Mouse (Mus musculus): Measurements from ENCODE around the gene Tmem181a. TPM values are rescaled to one million over a fixed set of nuclear protein-coding genes. Genes with fewer than 3 reads are reported as not detected.
"Not testable (repeated sequence)": the region's sequence is repeated elsewhere in the genome, so short reads cannot be mapped to it uniquely, and the experiment has no call there.

Tmem181a gene
- polyA plus RNA-seq, 1 experiment from 2014 or later = 28.0 TPM

DNA sequence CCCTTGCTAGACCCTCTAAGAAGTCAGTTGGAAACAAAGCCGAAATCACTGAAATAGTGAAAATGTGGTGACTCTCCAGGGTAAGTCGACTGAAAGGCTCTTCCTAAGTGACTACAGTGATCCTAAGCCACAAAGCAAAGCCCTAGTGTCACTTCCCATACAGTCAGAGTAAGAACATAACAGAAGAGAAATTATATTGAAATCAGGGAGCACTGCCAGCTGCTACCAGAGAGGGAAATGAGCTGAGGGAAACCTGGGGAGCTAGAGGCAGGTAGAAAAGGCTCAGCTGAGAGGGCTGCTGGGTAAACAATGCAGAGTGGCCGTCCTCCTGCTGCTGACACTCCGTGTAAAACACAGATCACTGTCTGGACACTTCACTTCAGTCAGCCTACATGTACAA lies 59.0 kb downstream of the Tmem181a start:
- not testable (repeated sequence) for H3K4me1 ChIP-seq; H3K4me3 ChIP-seq (replicated peaks); H3K27ac ChIP-seq; ATAC-seq (ENCODE audit: low FRiP score); H3K27me3 ChIP-seq; H3K4me2 ChIP-seq; H3K9ac ChIP-seq; H3K36me3 ChIP-seq (replicated peaks); H3K9me3 ChIP-seq
- 62% methylated on average over 4 of the region's 4 CpGs for WGBS

DNA sequence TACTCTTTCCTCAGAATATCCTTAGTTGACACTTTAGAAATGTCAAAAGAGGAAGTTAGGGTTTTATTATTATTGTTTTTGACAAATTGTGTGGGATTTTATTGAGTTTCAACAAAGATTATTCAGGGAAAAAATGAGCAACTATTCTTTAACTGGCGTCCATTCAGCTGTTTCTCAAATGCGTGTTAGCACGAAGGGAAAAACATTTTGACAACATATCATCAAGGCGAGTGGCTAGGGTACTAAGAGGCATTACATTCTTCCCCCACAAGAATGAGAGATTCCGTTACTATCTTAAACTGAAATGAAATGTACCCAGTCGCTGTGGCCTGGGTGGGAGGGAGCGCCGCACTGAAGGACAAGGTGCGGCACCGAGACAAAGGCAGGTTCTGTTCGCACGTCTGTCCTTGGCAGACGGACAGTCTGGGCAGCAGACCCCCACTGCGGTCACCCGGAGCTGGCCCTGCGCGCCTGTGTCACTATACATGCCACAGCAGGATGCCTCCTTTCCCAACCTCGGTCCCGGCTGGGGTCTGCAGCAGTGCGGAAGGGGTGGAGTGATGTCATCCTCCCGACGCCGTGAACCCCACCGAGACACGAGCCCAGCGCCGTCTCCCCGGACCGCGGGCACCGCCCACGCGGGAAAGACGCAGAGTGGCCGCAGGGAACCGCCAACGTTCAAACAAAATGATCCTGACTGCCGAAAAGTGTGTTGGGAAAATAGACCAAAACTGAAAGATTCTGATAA lies 59.9 kb downstream of the Tmem181a start:
- H3K27ac ChIP-seq; H3K27me3 ChIP-seq; H3K36me3 ChIP-seq (replicated peaks); H3K4me1 ChIP-seq; H3K9me3 ChIP-seq: not testable (repeated sequence)
- H3K4me3 ChIP-seq (replicated peaks) = peak overlapping the region; percentile 46
- H3K9ac ChIP-seq = peak overlapping the region; percentile 38; the same call in 1 of the 2 replicates
- WGBS = 4% methylated on average over 38 of the region's 38 CpGs
- H3K4me2 ChIP-seq = peak overlapping the region; percentile 59
- ATAC-seq (ENCODE audit: low FRiP score) = peak; percentile 66

DNA sequence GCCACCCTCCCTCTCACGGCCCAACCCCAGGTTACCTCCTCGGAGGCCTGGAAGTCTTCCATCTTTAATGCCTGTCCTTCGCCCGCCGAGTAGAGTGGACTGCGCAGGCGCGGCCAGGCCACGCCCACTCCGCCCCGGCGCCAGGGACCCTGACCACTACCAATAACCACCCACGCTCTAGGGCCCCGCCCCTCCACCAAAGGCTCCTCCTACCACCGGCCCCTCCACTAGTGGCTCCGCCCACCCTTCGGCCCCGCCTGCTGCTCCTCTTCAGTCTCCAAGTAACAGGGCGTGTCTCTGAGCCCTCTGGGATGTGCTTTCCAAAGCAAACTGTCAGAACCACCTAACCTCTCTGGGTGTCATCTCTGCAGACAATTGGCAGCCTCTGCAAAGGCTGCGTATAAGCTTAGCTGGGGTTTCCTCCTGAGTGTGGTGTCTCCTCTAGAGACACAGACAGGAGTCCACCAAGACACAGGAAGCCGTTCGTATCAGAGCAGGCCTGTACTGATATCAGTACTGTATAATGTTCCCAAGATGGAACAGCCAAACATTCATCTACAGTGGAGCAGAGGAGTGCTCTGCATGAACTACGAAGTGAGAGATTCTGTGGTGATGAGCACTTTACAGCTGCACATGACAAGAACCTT lies 60.8 kb downstream of the Tmem181a start, which contains the start of gene Dynlt1a:
Dynlt1a (minus strand) TSS at position 162 of the 647 bp plus-strand sequence.
- not testable (repeated sequence) for H3K36me3 ChIP-seq (replicated peaks); H3K9me3 ChIP-seq; H3K27me3 ChIP-seq; H3K4me1 ChIP-seq; H3K27ac ChIP-seq
- Histone ChIP-seq H3K4me2 (peak within 1 kb of the TSS; percentile 59), H3K9ac (peak within 1 kb of the TSS; percentile 38; the same call in 1 of the 2 replicates), H3K4me3 (replicated peaks) (peak within 1 kb of the TSS; percentile 46)
- ATAC-seq (ENCODE audit: low FRiP score) = peak; percentile 96
- WGBS = 11% methylated on average over 23 of the region's 23 CpGs

DNA sequence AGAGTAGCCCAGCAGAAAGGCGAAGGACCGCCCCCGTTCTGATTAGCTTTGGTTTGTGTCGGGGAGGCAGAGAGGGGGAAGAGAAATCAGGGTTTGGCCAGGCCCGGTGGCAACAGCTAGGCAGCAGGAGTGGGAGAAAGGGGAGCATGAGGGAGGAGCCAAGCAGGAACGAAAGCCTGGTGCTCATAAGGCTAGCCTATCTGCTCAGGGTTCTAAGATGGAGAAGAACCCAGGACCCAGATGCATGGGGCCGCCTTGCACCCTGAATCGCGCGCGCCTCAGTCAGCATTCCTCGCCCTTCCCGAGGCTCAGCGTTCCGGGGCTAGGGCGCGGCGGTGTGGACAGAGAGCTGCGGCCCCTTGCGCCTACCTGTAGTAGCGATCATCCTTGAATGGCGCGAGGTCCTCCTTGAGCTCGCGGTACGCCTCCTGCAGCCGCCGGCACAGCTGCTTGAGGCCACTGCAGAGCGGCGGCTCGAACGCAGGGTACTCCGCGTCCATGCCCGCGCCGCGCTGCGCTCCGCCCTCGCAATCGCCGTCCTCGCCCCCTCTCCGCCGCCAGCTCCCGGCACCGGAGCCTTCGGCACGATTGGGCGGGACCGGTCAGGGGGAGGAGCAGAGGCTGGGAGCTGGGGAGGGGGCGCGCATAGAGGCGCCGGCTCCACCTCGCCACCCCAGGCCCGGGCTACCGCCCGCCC lies 64.6 kb downstream of the Tmem181a start:
- 2% methylated on average over 6 of the region's 60 CpGs for WGBS

DNA sequence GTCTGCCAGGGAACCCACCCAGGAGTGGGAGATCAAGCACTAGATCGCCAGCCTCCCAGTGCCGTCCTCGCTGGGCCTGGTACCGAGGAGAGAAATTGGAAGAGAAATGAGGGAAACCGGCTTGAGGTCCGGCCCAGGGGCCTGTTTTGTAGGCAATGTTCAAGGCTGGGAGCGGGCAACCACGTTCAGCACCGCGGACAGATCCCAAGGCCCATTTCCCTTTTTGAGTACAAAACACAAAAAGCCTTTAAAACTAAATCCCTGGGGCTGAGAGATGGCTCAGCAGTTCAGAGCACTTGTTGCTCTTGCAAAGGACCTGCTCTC lies 65.1 kb downstream of the Tmem181a start:
- not testable (repeated sequence) for H3K36me3 ChIP-seq (replicated peaks); H3K27ac ChIP-seq; H3K4me1 ChIP-seq; H3K4me3 ChIP-seq (replicated peaks); H3K9ac ChIP-seq; ATAC-seq (ENCODE audit: low FRiP score); H3K4me2 ChIP-seq; H3K9me3 ChIP-seq; H3K27me3 ChIP-seq
- no CpG with 5 or more reads among the region's 10 CpGs for WGBS

More for the DNA sequence above, 64.6 kb downstream of the Tmem181a start:
- not testable (repeated sequence) for H3K9me3 ChIP-seq; H3K9ac ChIP-seq; H3K27ac ChIP-seq; H3K27me3 ChIP-seq; H3K36me3 ChIP-seq (replicated peaks); H3K4me1 ChIP-seq; H3K4me3 ChIP-seq (replicated peaks)
- ATAC-seq (ENCODE audit: low FRiP score) = peak; percentile 27; the same call in 1 of the 2 replicates
- peak overlapping the region; percentile 34; the same call in 1 of the 2 replicates for H3K4me2 ChIP-seq

DNA sequence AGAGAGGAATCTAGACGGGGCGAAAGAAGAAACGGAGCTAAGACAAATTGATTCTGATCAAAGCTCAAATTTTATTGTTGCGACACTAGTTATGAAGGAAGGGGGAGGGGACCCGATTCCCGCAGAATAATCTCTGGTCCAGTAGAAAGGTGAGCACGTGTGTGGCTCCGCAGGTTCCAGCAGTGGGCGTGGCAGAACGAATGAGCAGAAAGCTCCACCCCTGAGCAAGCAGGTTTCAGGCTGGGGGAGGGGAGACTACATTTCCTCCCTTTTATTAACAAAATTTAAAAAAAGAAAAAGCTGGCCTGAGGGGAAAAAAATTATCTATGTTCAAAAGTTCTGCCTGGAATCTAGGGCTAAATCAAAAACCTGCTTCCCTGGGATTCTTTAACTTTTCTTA lies 68.4 kb downstream of the Tmem181a start:
- H3K27ac ChIP-seq; H3K9me3 ChIP-seq; H3K36me3 ChIP-seq (replicated peaks); ATAC-seq (ENCODE audit: low FRiP score); H3K9ac ChIP-seq; H3K27me3 ChIP-seq; H3K4me1 ChIP-seq; H3K4me3 ChIP-seq (replicated peaks); H3K4me2 ChIP-seq: not testable (repeated sequence)
- 53% methylated on average over 10 of the region's 10 CpGs for WGBS

DNA sequence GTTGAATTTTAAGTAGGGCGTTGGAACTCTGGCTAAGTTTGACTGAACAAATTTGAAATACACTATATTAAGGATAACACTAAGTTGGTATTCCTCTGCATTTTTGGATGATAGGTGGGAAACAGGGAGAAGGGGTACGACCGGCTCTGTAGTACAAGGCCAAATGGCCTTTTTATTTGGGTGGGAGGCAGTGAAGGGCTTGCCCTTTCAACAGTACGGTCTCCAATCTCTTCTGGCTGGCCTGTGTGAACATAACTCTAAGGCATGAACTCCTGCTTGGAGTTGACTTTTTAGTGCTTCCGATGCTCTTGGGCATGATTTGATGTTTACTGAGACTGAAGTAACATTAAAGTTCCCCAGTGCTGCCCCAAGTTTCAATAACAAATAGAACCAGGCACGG lies 68.9 kb downstream of the Tmem181a start:
- 65% methylated on average over 6 of the region's 6 CpGs for WGBS
- H3K4me1 ChIP-seq; H3K27ac ChIP-seq; H3K4me2 ChIP-seq; H3K36me3 ChIP-seq (replicated peaks); H3K9me3 ChIP-seq; H3K9ac ChIP-seq; ATAC-seq (ENCODE audit: low FRiP score); H3K27me3 ChIP-seq; H3K4me3 ChIP-seq (replicated peaks): not testable (repeated sequence)

DNA sequence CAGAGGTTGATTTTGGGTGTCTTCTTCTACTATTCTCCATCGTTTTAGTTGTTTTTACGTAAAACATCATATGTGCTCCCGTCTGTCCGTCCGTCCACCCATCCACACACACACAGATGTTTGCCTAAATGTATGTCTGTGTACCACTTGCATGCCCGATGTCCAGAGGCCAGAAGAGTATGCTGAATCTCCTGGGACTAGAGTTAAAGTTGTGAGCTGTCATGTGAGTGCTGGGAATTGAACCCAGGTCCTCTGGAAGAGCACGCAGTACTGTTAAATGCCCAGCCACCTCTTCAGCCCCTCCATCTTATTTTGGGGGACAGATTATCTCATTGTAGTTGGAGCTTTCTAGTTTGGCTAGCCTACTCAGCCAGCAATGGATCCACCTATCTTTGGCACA lies 70.9 kb downstream of the Tmem181a start:
- H3K9me3 ChIP-seq; H3K4me1 ChIP-seq; H3K27ac ChIP-seq; H3K36me3 ChIP-seq (replicated peaks); H3K4me2 ChIP-seq; H3K9ac ChIP-seq; H3K27me3 ChIP-seq; H3K4me3 ChIP-seq (replicated peaks); ATAC-seq (ENCODE audit: low FRiP score): not testable (repeated sequence)
- WGBS = 95% methylated on average over 7 of the region's 7 CpGs

DNA sequence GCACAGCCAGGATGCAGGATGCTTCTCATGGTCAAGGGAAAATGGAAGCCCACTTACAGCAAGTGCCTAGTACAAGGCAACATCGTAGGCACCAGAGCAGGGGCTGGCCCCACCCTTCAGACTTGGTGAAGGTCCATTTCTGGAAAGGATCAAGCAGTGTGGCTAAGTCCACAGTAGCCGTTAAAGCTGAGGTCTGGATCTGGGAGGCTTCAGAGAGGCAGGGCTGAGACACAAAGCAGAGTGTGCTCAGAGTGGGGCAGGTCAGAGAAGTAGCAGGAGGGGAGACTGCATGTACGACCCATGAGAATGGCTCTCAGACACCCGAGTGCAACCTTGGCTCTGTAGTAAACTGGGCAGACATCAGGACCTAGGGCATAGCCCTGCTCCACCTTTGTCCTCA lies 72.3 kb downstream of the Tmem181a start:
- not testable (repeated sequence) for ATAC-seq (ENCODE audit: low FRiP score); H3K4me2 ChIP-seq; H3K4me1 ChIP-seq; H3K9ac ChIP-seq; H3K27ac ChIP-seq; H3K36me3 ChIP-seq (replicated peaks); H3K27me3 ChIP-seq; H3K9me3 ChIP-seq; H3K4me3 ChIP-seq (replicated peaks)
- 76% methylated on average over 3 of the region's 4 CpGs for WGBS

DNA sequence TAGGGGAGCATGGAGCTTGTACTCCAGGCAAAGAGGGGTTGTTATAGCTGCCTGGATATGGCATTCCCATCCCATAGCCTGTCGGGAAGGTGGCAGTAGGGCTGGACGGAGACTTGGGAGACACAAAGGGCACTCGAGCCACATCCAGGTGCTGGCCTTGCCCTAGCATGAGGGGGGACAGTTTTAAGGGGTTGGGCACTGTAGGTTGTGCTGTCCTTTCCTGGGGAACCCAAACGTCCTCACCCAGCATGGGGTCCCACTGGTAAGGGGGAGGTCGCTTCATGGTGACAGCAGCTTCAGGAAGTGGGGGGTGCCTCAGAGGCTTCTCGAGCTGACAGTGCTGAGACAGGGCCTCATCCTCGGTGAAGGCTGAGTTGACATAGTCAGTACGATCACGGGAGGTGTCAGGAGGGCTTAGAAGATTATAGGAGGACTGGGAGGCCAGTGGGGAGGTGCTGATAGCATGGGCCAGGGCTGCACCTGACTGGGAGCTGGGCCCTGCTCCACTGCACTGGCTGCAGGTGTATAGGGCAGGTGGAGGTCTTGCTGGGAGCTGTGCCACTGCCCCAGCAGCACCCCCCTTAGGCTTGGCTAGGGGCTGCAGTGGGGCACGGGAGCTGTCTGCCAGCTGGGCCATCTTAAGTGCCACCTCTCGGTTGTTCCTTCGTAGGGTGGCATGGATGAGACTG lies 86.1 kb downstream of the Tmem181a start:
- H3K4me3 ChIP-seq (replicated peaks); H3K36me3 ChIP-seq (replicated peaks); ATAC-seq (ENCODE audit: low FRiP score); H3K4me1 ChIP-seq; H3K9me3 ChIP-seq; H3K4me2 ChIP-seq; H3K27ac ChIP-seq; H3K9ac ChIP-seq; H3K27me3 ChIP-seq: not testable (repeated sequence)
- WGBS = no CpG with 5 or more reads among the region's 12 CpGs

DNA sequence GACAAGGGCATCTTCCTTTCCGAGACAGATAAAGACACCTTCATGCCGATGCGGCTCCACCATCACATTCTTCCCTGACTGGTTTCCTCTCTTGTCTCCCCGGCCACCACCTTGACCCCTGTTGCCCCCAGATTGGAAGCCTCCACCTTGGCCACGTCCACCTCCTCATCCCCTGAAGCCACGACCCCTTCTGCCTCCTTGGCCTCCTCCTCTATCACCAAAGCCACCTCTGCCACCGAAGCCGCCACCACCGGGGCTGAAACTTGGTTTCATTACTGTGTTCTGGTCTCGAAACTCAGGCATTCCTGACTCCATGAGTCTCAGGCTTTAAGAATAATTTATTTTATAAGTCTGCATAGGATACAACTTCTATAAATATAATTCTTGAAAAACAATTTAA lies 98.6 kb downstream of the Tmem181a start:
- H3K4me1 ChIP-seq; H3K4me3 ChIP-seq (replicated peaks); H3K4me2 ChIP-seq; ATAC-seq (ENCODE audit: low FRiP score); H3K27ac ChIP-seq; H3K9ac ChIP-seq; H3K36me3 ChIP-seq (replicated peaks); H3K9me3 ChIP-seq; H3K27me3 ChIP-seq: not testable (repeated sequence)
- WGBS = 88% methylated on average over 10 of the region's 10 CpGs
